Mouse (Mus musculus) hindbrain, embryonic 15.5 days (tissue): ENCODE measurements around the gene Pla2g4b. TPM values are rescaled to one million over a fixed set of nuclear protein-coding genes. Genes with fewer than 3 reads are reported as not detected.
A peak's percentile ranks its signal among the peaks of the same experiment; 100 is the strongest.

Experiments used
- ATAC-seq: fragments of 200-750 bp; cut with Nextera tagmentation; 2 replicates; pipeline ENCODE4 v1.8.0; 2017; ENCODE audit warnings: low read depth, moderate number of reproducible peaks, moderate TSS enrichment; ENCODE audit not compliant: low FRiP score
- H3K27ac ChIP-seq: fragments of 300-500 bp; sonication (generic); replicated peaks from 2 replicates; pipeline ENCODE4 v1.5.1; 2015; ENCODE audit warnings: mild to moderate bottlenecking, inconsistent platforms
- H3K27me3 ChIP-seq: fragments of 300-500 bp; sonication (generic); 2 replicates; pipeline ENCODE4 v1.6.1; 2015; ENCODE audit warnings: control low read depth, inconsistent platforms
- H3K36me3 ChIP-seq: fragments of 300-500 bp; sonication (generic); 2 replicates; pipeline ENCODE4 v1.6.1; 2015; ENCODE audit warnings: control low read depth, inconsistent platforms
- H3K4me1 ChIP-seq: fragments of 300-500 bp; sonication (generic); replicated peaks from 2 replicates; pipeline ENCODE4 v1.6.1; 2015; ENCODE audit warnings: control low read depth, inconsistent platforms
- H3K4me2 ChIP-seq: fragments of 300-500 bp; sonication (generic); 2 replicates; pipeline ENCODE4 v1.6.1; 2015; ENCODE audit warnings: moderate library complexity, mild to moderate bottlenecking, inconsistent platforms
- H3K4me3 ChIP-seq: fragments of 300-500 bp; sonication (generic); 2 replicates; pipeline ENCODE4 v1.5.1; 2015; ENCODE audit warnings: mild to moderate bottlenecking, inconsistent platforms
- H3K9ac ChIP-seq: fragments of 300-500 bp; sonication (generic); 2 replicates; pipeline ENCODE4 v1.6.1; 2015; ENCODE audit warnings: inconsistent platforms
- H3K9me3 ChIP-seq: fragments of 300-500 bp; sonication (generic); 2 replicates; pipeline ENCODE4 v1.6.1; 2016; ENCODE audit warnings: control low read depth, inconsistent platforms
- WGBS: fragments of 180-500 bp; shearing (Covaris S2); methylation state at CpG from one replicate; pipeline ENCODE4 v1.1.7; 2015; 5-methylcytosine and 5-hydroxymethylcytosine counted together
- polyA plus RNA-seq: library from polyadenylated mRNA; unstranded; fragments of >200 nt; fragmentation: Nextera tagmentation; extraction: Ambion mirVana; gene quantifications from 2 replicates; pipeline ENCODE4 v1.2.1, GENCODE M21; 2015

The Pla2g4b gene
- polyA plus RNA-seq, 1 experiment from 2014 or later, result 3.6 TPM

DNA sequence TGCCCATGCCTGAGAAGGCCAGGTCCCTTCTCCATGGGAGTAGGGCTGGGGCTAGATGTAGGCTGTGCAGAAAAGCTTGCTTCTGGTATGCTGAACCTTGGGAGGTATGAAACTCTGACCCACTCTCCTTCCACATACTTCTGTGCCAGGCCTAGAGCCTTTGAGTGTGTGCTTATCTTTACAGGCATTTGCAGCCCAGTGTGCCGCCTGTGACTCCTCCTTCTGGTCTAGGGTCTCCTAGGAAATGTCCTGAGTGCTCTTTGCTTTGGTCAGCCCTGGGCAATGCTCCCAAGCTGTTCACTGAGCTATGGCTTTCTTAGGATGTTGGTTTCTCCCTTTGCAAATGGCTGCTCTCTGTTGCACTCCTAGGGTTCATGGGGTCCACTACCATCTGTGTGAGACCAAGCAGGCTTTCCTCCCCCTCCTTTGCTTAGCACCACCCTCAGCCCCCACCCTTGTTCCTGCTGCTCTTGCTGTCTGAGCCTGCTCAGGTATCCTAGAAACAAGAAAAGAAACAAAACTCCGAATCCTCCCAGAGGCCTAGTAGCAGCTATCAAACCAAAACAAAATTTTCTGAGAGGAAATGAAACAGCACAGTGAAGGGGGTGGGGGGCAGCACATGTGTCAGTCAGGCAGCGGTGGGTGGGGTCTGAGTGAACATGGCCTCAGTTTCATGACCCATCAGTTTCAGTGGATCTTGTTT is 32.2 kb upstream of the Pla2g4b start:
- H3K4me1 ChIP-seq, result no peaks in the 10 kb centered on the region
- H3K4me2 ChIP-seq, result no peak overlapping the region
- H3K9me3 ChIP-seq, result no peaks in the 10 kb centered on the region
- no peak overlapping the region for H3K9ac ChIP-seq
- WGBS, result 89% methylated on average over 3 of the region's 3 CpGs
- no peak overlapping the region for H3K4me3 ChIP-seq
- H3K36me3 ChIP-seq, result peaks cover 14% of the 10 kb centered on the region; the same call in 1 of the 2 replicates
- peak overlapping the region; percentile 38; the same call in 1 of the 2 replicates for H3K27ac ChIP-seq
- no peaks in the 10 kb centered on the region for H3K27me3 ChIP-seq
- ATAC-seq, result no peak

DNA sequence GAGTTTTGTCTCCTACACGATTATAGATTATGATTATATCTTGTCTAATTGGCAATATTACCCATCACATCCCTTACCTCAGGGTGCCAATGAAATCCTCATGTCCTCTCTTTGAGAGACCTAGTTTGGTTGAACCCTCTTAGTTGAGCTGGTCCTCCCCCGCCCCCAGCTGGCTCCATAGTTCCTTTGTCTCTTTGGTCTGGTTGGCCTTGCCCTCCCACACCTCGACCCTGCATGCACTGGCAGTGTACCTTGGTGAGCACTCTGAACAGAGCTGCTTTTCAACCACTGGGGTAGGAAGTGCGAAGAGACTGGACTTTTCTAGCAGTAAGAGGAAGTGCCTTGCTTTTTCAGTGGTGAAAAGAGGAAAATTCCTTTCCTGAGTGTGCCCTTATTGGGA is 31.3 kb upstream of the Pla2g4b start:
- Histone ChIP-seq H3K27me3 (no peaks in the 10 kb centered on the region), H3K4me2 (no peak overlapping the region), H3K4me1 (no peaks in the 10 kb centered on the region), H3K27ac (no peak overlapping the region), H3K36me3 (peaks cover 14% of the 10 kb centered on the region; the same call in 1 of the 2 replicates), H3K9me3 (no peaks in the 10 kb centered on the region), H3K9ac (no peak overlapping the region), H3K4me3 (no peak overlapping the region)
- 71% methylated on average over 4 of the region's 4 CpGs for WGBS
- ATAC-seq, result no peak

DNA sequence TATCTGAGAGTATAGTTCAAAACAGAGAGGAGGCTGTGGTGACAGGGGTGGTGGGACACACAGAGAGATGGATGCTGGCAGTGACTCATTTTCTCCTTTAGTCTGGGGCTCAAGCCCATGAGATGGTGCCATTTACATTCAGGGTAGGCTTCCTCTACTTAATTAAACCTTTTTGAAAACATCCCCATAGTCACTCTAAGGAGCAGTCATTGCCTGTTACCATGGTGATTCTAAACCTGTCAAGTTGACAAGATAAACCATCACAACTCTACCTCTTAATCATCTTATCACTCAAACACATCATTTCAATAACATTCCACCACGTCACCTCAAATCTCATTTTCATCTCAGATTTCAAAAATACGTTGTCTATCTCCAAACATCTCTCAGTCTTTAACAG is 29.2 kb upstream of the Pla2g4b start:
- Histone ChIP-seq H3K9me3 (no peaks in the 10 kb centered on the region), H3K4me3 (no peak overlapping the region), H3K9ac (no peak overlapping the region), H3K4me1 (no peaks in the 10 kb centered on the region), H3K4me2 (no peak overlapping the region), H3K36me3 (peaks cover 9% of the 10 kb centered on the region; the same call in 1 of the 2 replicates), H3K27me3 (no peaks in the 10 kb centered on the region), H3K27ac (no peak overlapping the region)
- ATAC-seq, result no peak
- 77% methylated on average over 2 of the region's 2 CpGs for WGBS

DNA sequence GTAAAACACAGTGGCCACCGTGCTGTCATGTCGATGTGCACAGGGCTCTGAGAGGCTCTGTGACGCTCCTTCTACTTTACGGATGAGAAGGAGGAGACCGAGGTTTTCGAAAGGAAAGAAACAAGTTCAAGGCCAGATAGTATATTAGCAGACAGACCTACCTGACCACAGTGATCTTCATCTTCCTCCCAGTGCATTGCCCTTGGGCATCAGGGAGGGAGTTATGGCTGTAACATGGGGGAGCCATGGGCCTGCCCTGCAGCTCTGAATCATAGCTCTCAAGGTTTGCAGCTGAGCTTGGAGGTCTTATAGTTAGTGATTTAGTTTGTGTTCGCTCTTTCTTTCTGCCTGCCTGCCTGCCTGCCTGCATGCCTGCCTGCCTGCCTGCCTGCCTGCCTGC is 26.5 kb upstream of the Pla2g4b start:
- 96% methylated on average over 7 of the region's 7 CpGs for WGBS
- H3K36me3 ChIP-seq, result no peaks in the 10 kb centered on the region
- no peaks in the 10 kb centered on the region for H3K4me1 ChIP-seq
- no peak overlapping the region for H3K27ac ChIP-seq
- H3K9me3 ChIP-seq, result no peaks in the 10 kb centered on the region
- no peak overlapping the region for H3K9ac ChIP-seq
- no peak overlapping the region for H3K4me3 ChIP-seq
- no peaks in the 10 kb centered on the region for H3K27me3 ChIP-seq
- ATAC-seq, result no peak
- no peak overlapping the region for H3K4me2 ChIP-seq

DNA sequence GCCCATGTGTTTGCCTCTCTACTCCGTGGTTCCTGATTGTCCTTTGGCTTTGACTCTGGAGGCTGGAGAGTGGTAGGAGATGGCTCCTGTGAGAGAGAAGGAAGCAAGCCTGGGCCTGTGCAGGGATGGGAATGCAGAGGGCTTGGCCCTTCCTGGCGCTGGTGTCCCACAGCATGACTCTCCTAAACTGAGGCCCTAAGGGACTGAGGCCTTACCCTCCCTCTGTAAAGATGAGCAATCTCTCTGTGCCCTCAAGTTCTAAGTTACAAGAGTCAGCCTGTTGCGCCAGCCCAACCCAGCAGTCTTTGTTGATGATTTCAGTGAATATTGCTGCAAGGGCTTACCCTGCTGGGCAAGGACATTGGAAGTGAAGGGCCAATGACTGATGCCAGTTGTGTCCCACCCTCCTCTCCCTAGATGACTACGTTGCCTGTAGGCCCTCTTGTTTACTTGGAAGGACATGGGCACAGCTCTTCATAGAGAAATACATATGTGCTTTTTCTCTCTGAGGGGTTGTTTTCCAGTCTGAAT is 25.5 kb upstream of the Pla2g4b start:
- WGBS, result 80% methylated on average over 4 of the region's 4 CpGs

DNA sequence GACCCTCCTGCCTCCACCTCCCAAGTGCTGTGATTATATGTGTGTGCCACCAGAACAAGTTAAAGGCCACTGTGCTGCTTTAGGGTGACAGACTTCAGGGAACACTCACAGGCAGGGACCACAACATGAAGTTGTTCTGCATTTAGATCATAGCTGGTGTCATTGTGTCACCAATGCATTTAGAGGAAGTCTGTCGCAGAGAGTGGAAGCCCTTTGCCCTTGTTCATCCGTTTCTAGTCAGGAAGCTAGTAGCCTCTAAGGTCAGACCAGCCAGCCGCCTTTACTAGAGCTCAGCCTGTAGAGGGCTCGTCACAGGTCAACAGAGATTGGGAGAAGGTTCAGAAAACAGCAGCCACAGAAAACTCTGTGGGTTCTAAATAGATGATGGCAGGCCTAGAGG is 24.5 kb upstream of the Pla2g4b start:
- H3K4me3 ChIP-seq, result no peak overlapping the region
- no peak overlapping the region for H3K4me2 ChIP-seq
- 70% methylated on average over 4 of the region's 4 CpGs for WGBS
- no peaks in the 10 kb centered on the region for H3K27me3 ChIP-seq
- no peak overlapping the region for H3K27ac ChIP-seq
- H3K36me3 ChIP-seq, result peaks cover 6% of the 10 kb centered on the region; the same call in 1 of the 2 replicates
- no peaks in the 10 kb centered on the region for H3K9me3 ChIP-seq
- H3K4me1 ChIP-seq, result no peaks in the 10 kb centered on the region
- H3K9ac ChIP-seq, result no peak overlapping the region
- ATAC-seq, result no peak

More for the DNA sequence above, 25.5 kb upstream of the Pla2g4b start:
- Histone ChIP-seq H3K27me3 (no peaks in the 10 kb centered on the region), H3K27ac (no peak overlapping the region), H3K4me3 (no peak overlapping the region), H3K4me1 (no peaks in the 10 kb centered on the region), H3K36me3 (peaks cover 4% of the 10 kb centered on the region; the same call in 1 of the 2 replicates), H3K4me2 (no peak overlapping the region), H3K9ac (no peak overlapping the region), H3K9me3 (no peaks in the 10 kb centered on the region)
- no peak for ATAC-seq

DNA sequence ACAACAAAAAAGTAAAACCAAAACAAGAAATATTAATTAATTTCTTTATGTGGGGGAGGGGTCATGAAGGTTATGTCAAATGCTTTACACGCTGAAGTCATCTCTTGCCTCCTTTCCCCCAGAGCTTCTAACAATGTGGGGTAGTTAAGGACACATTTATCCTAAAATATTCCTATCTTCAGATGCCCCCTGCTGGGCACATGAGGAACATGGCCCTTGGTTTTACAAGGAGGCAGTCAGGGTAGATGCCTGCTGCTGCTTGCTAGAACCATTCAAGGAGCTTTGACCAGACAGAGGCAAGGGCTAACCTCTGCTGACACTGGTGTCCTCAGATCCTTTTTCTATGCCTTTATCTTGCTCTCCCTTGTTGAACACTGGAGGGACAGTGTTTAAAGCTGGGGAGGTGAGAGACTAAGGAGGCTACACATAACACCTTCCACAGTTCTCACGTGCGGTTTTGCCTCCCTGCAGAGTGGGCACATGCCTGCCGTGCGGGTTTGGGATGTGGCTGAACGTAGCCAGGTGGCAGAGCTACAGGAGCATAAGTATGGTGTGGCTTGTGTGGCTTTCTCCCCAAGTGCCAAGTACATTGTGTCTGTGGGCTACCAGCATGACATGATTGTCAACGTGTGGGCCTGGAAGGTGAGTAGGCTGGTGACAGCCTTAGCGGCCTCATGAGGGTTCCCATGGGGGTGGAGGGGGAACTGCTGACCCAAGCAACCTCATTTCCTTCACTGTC is 21.6 kb upstream of the Pla2g4b start:
- ATAC-seq, result no peak
- Histone ChIP-seq H3K4me1 (no peaks in the 10 kb centered on the region), H3K4me3 (no peak overlapping the region), H3K27me3 (no peaks in the 10 kb centered on the region), H3K36me3 (peaks cover 19% of the 10 kb centered on the region), H3K9ac (no peak overlapping the region), H3K9me3 (no peaks in the 10 kb centered on the region), H3K27ac (no peak overlapping the region), H3K4me2 (no peak overlapping the region)
- 76% methylated on average over 8 of the region's 8 CpGs for WGBS

DNA sequence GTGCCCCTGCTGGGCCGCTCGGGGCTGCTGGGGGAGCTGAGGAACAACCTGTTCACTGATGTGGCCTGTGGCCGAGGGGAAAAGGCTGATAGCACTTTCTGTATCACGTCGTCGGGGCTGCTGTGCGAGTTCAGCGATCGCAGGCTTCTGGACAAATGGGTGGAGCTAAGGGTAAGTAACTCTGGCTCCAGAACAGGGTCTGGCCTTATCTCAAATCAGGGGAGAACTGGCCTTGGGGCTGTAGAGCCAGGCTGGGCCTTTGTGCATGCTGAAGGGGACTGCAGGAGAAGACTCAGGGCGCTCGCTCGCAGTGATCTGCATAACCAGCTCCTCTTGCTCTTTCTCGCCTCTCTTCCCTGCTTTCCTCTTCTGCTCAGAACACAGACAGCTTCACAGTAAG is 20.3 kb upstream of the Pla2g4b start:
- no peak overlapping the region for H3K27ac ChIP-seq
- no peaks in the 10 kb centered on the region for H3K27me3 ChIP-seq
- H3K36me3 ChIP-seq, result peaks cover 32% of the 10 kb centered on the region
- WGBS, result 89% methylated on average over 13 of the region's 13 CpGs
- H3K4me3 ChIP-seq, result no peak overlapping the region
- no peaks in the 10 kb centered on the region for H3K4me1 ChIP-seq
- H3K9me3 ChIP-seq, result no peaks in the 10 kb centered on the region
- ATAC-seq, result no peak
- H3K9ac ChIP-seq, result no peak overlapping the region
- H3K4me2 ChIP-seq, result no peak overlapping the region

DNA sequence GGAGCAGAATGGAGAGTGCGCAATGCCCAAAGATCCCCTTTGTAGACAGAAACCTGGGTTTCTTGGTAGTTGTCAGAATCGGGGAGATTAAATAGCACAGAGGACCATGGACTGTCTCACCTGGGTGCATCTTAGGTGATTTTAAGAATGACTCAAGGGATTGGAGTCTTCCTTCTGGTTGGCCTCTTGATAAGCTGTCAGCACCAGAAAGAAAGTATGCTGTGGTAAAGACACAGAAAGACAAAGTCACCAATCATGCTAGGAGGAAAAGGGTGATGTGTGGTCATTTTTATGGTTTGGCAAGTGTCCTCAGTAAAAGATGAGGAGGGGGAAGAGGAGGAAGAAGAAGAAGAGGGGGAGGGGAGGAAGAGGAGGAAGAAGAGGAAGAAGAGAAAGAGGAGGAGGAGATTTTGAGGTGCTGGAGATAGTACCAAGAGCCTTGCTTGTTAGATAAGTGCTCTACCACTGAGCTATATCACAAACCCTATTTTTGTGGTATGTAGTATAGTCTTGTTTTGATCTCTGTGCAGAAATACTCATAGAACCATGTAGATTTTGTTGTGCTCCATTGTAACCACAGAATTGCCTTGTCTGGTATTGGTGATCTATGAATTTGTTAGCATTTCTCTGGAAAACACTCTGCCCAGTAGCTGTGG is 19.3 kb upstream of the Pla2g4b start:
- Histone ChIP-seq H3K27ac (no peak overlapping the region), H3K4me3 (no peak overlapping the region), H3K36me3 (peaks cover 41% of the 10 kb centered on the region), H3K9me3 (no peaks in the 10 kb centered on the region), H3K4me1 (no peaks in the 10 kb centered on the region), H3K4me2 (no peak overlapping the region), H3K27me3 (no peaks in the 10 kb centered on the region), H3K9ac (no peak overlapping the region)
- ATAC-seq, result no peak
- WGBS, result 98% methylated on average over 2 of the region's 2 CpGs

DNA sequence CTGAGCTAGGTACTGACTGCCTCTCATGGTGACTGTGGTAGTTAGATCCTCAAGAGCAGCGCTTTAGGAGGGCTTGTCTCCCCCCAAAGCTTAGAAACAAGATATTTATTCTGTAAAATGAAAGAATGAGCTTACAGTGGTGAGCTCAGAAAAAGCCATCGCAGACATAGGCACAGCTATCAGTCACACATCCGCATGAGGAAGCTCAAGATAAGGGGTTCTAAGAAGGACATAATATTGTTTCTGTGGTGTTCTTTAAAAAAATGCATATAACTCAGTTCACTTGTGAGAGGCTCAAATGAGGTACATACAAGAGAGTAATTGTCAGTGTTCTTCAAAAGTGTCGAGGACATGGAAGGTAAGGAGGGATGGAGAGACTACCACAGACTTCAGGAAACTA is 17.3 kb upstream of the Pla2g4b start:
- 95% methylated on average over 4 of the region's 4 CpGs for WGBS

DNA sequence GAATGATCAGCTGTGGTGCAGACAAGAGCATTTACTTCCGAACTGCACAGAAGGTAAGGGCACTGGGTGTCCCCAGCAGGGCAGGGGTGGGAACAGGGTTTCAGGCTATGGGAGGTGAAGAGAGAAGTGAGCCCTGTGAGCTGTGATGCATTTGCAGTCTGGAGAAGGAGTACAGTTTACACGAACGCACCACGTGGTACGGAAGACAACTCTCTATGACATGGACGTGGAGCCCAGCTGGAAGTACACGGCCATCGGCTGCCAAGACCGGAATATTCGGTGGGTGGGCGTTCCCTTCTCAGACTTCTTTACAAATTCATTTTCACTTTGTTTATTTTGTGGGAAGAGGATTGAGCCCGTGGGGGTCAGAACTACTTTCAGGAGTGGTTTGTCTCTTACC is 15.6 kb upstream of the Pla2g4b start:
- Histone ChIP-seq H3K27me3 (no peaks in the 10 kb centered on the region), H3K9ac (no peak overlapping the region), H3K9me3 (no peaks in the 10 kb centered on the region), H3K36me3 (peaks cover 74% of the 10 kb centered on the region), H3K4me2 (no peak overlapping the region), H3K4me1 (no peaks in the 10 kb centered on the region), H3K27ac (no peak overlapping the region), H3K4me3 (no peak overlapping the region)
- 91% methylated on average over 12 of the region's 12 CpGs for WGBS
- ATAC-seq, result no peak

More for the DNA sequence above, 17.3 kb upstream of the Pla2g4b start:
- Histone ChIP-seq H3K4me2 (no peak overlapping the region), H3K27me3 (no peaks in the 10 kb centered on the region), H3K9me3 (no peaks in the 10 kb centered on the region), H3K27ac (no peak overlapping the region), H3K4me3 (no peak overlapping the region), H3K9ac (no peak overlapping the region), H3K4me1 (no peaks in the 10 kb centered on the region), H3K36me3 (peaks cover 59% of the 10 kb centered on the region)
- ATAC-seq, result no peak

DNA sequence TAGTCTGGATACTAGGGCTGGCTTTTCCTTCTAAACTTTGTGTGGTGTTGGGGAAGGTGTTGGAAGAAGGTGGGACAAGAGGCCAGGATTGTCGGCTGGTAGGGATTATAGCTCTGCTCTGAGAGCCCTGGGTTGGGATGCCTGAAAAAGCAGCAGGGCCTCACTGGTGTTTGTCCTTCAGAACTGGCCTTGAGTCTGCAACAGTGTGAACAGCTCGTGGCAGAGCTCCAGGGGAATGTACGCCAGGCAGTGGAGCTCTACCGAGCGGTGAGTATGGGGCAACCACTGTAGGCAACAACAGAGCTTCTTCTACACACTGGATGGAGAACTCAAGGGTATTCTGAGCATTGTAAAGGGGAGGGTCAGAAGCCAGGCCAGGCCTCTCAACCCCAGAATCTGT is 8.9 kb upstream of the Pla2g4b start:
- Histone ChIP-seq H3K27me3 (no peaks in the 10 kb centered on the region), H3K36me3 (peaks cover 59% of the 10 kb centered on the region), H3K4me2 (no peak overlapping the region), H3K9me3 (no peaks in the 10 kb centered on the region), H3K4me3 (no peak overlapping the region), H3K9ac (no peak overlapping the region), H3K4me1 (peaks cover 17% of the 10 kb centered on the region), H3K27ac (no peak overlapping the region)
- no peak for ATAC-seq
- WGBS, result 89% methylated on average over 5 of the region's 5 CpGs
